Mouse (Mus musculus): ENCODE results near the gene R3hcc1l. TPM values are rescaled to one million over a fixed set of nuclear protein-coding genes. Genes with fewer than 3 reads are reported as not detected.

Gene R3hcc1l
- 8.2 and 8.3 TPM in 2 replicates for polyA plus RNA-seq (2012; rRNA removed)

GRCm38 (mm10) chr19:42518620-42519310 lies at the start of gene R3hcc1l:
R3hcc1l (plus strand) TSS chr19:42518759.

GRCm38 (mm10) chr19:42612654-42613053 lies 94.1 kb downstream of the R3hcc1l start, which contains the start of gene Loxl4:
Loxl4 (minus strand) TSS chr19:42612813.

Other genes starting within 250 kb of the R3hcc1l start
- gene Crtac1, start 87.0 kb upstream of the R3hcc1l start, polyA plus RNA-seq (2012; rRNA removed) = 0.02 and 0.06 TPM in 2 replicates
- gene Loxl4, start 94.1 kb downstream of the R3hcc1l start, polyA plus RNA-seq (2012; rRNA removed) = 0.03 TPM in 2 replicates
- gene Pyroxd2, start 234.0 kb downstream of the R3hcc1l start, polyA plus RNA-seq (2012; rRNA removed) = 2.4 and 3.1 TPM in 2 replicates